Mouse (Mus musculus) liver, embryonic 12.5 days (tissue): ENCODE data around the gene Usp6nl. TPM values are rescaled to one million over a fixed set of nuclear protein-coding genes. Genes with fewer than 3 reads are reported as not detected.

Experiments
- ATAC-seq: fragments of 200-750 bp; cut with Nextera tagmentation; 2 replicates; pipeline ENCODE4 v1.8.0; 2017; ENCODE audit warnings: moderate number of reproducible peaks, mild to moderate bottlenecking, moderate library complexity
- H3K27ac ChIP-seq: fragments of 300-500 bp; sonication (generic); 2 replicates; pipeline ENCODE4 v1.5.1; 2016; ENCODE audit warnings: mild to moderate bottlenecking
- H3K27me3 ChIP-seq: fragments of 300-500 bp; sonication (generic); replicated peaks from 2 replicates; pipeline ENCODE4 v1.6.1; 2016; ENCODE audit warnings: mild to moderate bottlenecking, moderate library complexity
- H3K36me3 ChIP-seq: fragments of 300-500 bp; sonication (generic); 2 replicates; pipeline ENCODE4 v1.6.1; 2016; ENCODE audit warnings: mild to moderate bottlenecking, moderate library complexity
- H3K4me1 ChIP-seq: fragments of 300-500 bp; sonication (generic); 2 replicates; pipeline ENCODE4 v1.6.1; 2016
- H3K4me2 ChIP-seq: fragments of 300-500 bp; sonication (generic); 2 replicates; pipeline ENCODE4 v1.6.1; 2016; ENCODE audit warnings: mild to moderate bottlenecking, moderate library complexity
- H3K4me3 ChIP-seq: fragments of 300-500 bp; sonication (generic); 2 replicates; pipeline ENCODE4 v1.5.1; 2016; ENCODE audit warnings: mild to moderate bottlenecking, moderate library complexity
- H3K9ac ChIP-seq: fragments of 300-500 bp; sonication (generic); 2 replicates; pipeline ENCODE4 v1.6.1; 2016; ENCODE audit warnings: mild to moderate bottlenecking, moderate library complexity
- H3K9me3 ChIP-seq: fragments of 300-500 bp; sonication (generic); replicated peaks from 2 replicates; pipeline ENCODE4 v1.6.1; 2016; ENCODE audit warnings: mild to moderate bottlenecking, moderate library complexity
- WGBS: fragments of 180-500 bp; shearing (Covaris S2); methylation state at CpG from one replicate; pipeline ENCODE4 v1.1.7; 2016; ENCODE audit not compliant: insufficient replicate concordance; 5-methylcytosine and 5-hydroxymethylcytosine counted together
- polyA plus RNA-seq: library from polyadenylated mRNA; unstranded; fragments of >200 nt; fragmentation: Nextera tagmentation; extraction: Ambion mirVana; gene quantifications from 2 replicates; pipeline ENCODE4 v1.2.1, GENCODE M21; 2016

Gene Usp6nl
- 7.7 and 7.9 TPM in 2 replicates for polyA plus RNA-seq

GRCm38 (mm10) chr2:6322376-6322901 lies at the start of gene Usp6nl:
TSS of gene Usp6nl (plus strand) at chr2:6322667.
- peak within 1 kb of the TSS; percentile 99 for H3K9ac ChIP-seq
- peaks cover 42% of the 10 kb centered on the region for H3K4me1 ChIP-seq
- peak within 1 kb of the TSS; percentile 94 for H3K27ac ChIP-seq
- no peaks in the 10 kb centered on the region for H3K36me3 ChIP-seq
- H3K9me3 ChIP-seq, result no peaks in the 10 kb centered on the region
- H3K4me2 ChIP-seq, result peak within 1 kb of the TSS; percentile 87
- ATAC-seq, result peak; percentile 93
- H3K27me3 ChIP-seq, result peaks cover 12% of the 10 kb centered on the region
- H3K4me3 ChIP-seq, result peak within 1 kb of the TSS; percentile 99
- WGBS, result 2% methylated on average over 64 of the region's 75 CpGs

DNA sequence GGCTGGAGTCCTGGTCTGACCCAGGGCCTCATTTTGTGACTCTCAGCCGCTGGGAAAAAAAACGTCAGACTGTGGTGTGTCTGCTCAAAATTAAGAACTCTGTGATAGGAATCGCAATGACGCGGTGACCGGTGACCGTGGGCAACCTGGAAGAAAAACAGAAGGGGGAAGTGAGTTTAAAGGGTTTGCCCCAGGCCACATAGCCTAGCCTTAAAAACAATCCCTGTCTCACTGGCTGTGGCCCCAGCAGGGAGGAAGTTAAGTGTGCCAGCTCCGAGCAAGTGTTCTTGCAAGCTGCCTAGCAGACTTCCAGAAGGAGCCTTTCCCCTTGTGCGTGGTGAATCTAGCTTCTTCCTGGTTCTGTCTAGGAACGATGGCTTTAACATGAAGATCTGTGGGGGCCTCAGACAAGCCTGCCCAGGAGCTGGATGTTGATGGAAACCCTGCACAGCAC lies 49.0 kb upstream of the Usp6nl start:
- H3K9me3 ChIP-seq, result no peaks in the 10 kb centered on the region
- H3K4me2 ChIP-seq, result peak overlapping the region; percentile 12; the same call in 1 of the 2 replicates
- H3K4me1 ChIP-seq, result peaks cover 12% of the 10 kb centered on the region
- H3K4me3 ChIP-seq, result no peak overlapping the region
- WGBS, result 22% methylated on average over 10 of the region's 10 CpGs
- 0 out of 2 replicates have a peak overlapping the region, but pooled peaks have one; percentile 4 for H3K9ac ChIP-seq
- H3K27ac ChIP-seq, result no peak overlapping the region
- H3K36me3 ChIP-seq, result no peaks in the 10 kb centered on the region
- ATAC-seq, result no peak
- peaks cover 30% of the 10 kb centered on the region for H3K27me3 ChIP-seq

GRCm38 (mm10) chr2:6278813-6279530 lies 43.5 kb upstream of the Usp6nl start:
- ATAC-seq, result no peak
- H3K36me3 ChIP-seq, result no peaks in the 10 kb centered on the region
- H3K4me1 ChIP-seq, result peaks cover 37% of the 10 kb centered on the region
- no peak overlapping the region for H3K9ac ChIP-seq
- no peak overlapping the region for H3K4me3 ChIP-seq
- H3K27me3 ChIP-seq, result peaks cover 13% of the 10 kb centered on the region; the same call in 1 of the 2 replicates
- H3K27ac ChIP-seq, result no peak overlapping the region
- no peak overlapping the region for H3K4me2 ChIP-seq
- WGBS, result 40% methylated on average over 10 of the region's 10 CpGs
- H3K9me3 ChIP-seq, result no peaks in the 10 kb centered on the region

- no peak for ATAC-seq
- H3K27ac ChIP-seq, result no peak overlapping the region
- H3K9me3 ChIP-seq, result no peaks in the 10 kb centered on the region
- H3K27me3 ChIP-seq, result peaks cover 10% of the 10 kb centered on the region; the same call in 1 of the 2 replicates
- H3K4me3 ChIP-seq, result no peak overlapping the region
- H3K4me1 ChIP-seq, result peaks cover 43% of the 10 kb centered on the region
- H3K9ac ChIP-seq, result no peak overlapping the region
- no peak overlapping the region for H3K4me2 ChIP-seq
- no peaks in the 10 kb centered on the region for H3K36me3 ChIP-seq
- WGBS, result 44% methylated on average over 10 of the region's 10 CpGs
Observed at GRCm38 (mm10) chr2:6279614-6280301, 42.7 kb upstream of the Usp6nl start.

DNA sequence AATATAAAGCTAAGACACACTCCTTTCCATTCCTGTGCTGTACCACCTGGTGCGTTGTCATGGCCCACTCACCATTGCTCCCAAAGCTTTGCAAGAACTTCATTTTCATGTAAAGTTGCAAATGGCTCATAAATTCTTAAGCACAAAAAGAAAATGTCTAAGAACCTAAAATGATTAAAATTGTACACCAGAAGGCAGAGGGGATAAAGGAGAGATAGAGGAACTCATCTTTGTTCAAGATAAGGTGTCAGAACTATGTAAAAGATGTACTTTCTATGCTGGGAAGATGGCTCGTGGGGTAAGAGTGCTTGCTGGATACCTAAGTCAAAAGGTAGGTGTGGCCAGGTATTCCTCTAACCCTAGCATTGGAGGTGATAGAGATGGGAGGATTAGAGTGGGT lies 38.9 kb upstream of the Usp6nl start:
- H3K9ac ChIP-seq, result no peak overlapping the region
- H3K36me3 ChIP-seq, result no peaks in the 10 kb centered on the region
- H3K27ac ChIP-seq, result no peak overlapping the region
- no peak for ATAC-seq
- H3K9me3 ChIP-seq, result 0 out of 2 replicates have a peak, but pooled peaks cover 4% of the 10 kb centered on the region
- peaks cover 14% of the 10 kb centered on the region for H3K27me3 ChIP-seq
- H3K4me2 ChIP-seq, result no peak overlapping the region
- H3K4me3 ChIP-seq, result no peak overlapping the region
- peaks cover 70% of the 10 kb centered on the region for H3K4me1 ChIP-seq
- 64% methylated on average over 2 of the region's 2 CpGs for WGBS

DNA sequence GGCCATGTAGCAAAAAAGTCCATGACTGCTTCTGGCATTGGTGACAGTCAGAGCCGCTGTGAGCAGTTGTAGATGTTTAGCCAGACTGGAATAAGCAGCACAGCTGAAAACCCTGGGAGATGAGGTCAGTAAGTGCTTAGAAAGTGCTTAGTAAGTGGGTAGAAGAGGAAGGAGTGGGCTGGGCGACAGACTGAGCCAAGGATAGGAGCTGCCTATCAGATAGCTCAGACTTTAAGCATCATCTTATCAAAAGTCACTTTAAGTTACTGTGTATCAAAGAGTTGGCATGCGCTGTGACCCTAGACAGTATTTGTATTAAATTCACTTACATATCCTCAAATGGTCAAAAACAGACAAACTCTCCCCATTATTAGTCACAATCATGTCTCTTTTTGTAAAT lies 37.7 kb upstream of the Usp6nl start:
- Histone ChIP-seq H3K4me1 (peaks cover 58% of the 10 kb centered on the region), H3K9ac (no peak overlapping the region), H3K27ac (peak overlapping the region; percentile 79), H3K36me3 (no peaks in the 10 kb centered on the region), H3K4me3 (no peak overlapping the region), H3K27me3 (peaks cover 10% of the 10 kb centered on the region), H3K9me3 (0 out of 2 replicates have a peak, but pooled peaks cover 4% of the 10 kb centered on the region), H3K4me2 (peak overlapping the region; percentile 31)
- WGBS, result 41% methylated on average over 3 of the region's 3 CpGs
- peak; percentile 82 for ATAC-seq

DNA sequence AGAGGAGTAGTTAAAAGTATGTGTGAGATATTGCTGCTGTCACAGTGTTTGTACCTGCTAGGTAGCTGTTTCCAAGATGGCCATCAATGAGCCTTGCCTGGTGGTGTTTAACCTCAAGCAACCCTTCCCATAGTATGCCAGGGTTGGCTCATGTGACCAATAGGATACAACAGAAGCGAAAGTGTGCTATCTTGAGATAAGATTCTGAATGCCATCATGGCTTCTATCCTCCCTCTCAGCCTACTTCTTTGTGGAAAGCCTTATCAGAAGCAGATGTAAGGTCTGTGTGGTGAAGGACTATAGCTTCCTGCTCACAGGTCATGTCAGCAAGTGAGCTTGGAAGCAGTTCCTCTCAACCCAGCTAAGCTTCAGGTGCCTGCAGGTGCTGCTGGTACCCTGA lies 36.7 kb upstream of the Usp6nl start:
- peaks cover 48% of the 10 kb centered on the region for H3K4me1 ChIP-seq
- H3K27ac ChIP-seq, result peak overlapping the region; percentile 79

DNA sequence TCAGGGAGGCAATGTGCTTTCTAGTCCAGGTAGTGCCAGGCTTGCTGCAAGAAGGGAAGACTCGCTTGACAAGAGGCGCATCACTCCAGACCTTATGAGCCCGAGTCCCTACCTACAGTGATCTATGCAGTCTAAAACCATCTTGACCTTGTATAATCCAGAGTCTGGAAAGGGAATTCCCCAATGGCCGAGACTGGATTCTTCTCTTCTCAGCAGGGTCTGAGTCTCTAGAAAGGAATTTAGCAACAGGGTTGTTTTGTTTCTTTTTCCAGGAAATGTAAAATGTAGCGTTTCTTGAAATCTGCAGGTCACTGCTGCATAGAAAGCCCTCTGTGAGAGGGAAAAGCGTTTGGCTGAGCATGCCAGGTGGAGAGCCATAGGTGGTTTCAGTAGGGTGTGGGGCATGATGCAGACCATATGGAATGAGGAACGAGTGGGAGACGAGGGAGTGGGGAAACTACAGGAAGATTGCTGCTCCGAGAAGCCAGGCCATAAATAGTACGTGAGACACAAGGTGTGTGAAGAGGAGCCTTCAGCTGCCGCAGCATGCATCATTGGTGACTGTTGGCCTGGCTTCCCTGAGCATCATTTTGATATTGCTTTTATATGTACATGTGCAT lies 28.5 kb upstream of the Usp6nl start:
- no peak for ATAC-seq
- Histone ChIP-seq H3K27me3 (peaks cover 11% of the 10 kb centered on the region), H3K4me2 (no peak overlapping the region), H3K4me3 (no peak overlapping the region), H3K9me3 (no peaks in the 10 kb centered on the region), H3K4me1 (0 out of 2 replicates have a peak, but pooled peaks cover 8% of the 10 kb centered on the region), H3K36me3 (no peaks in the 10 kb centered on the region), H3K27ac (no peak overlapping the region), H3K9ac (no peak overlapping the region)
- WGBS, result 63% methylated on average over 11 of the region's 11 CpGs

More for the DNA sequence above, 36.7 kb upstream of the Usp6nl start:
- Histone ChIP-seq H3K9me3 (0 out of 2 replicates have a peak, but pooled peaks cover 4% of the 10 kb centered on the region), H3K4me3 (no peak overlapping the region), H3K36me3 (no peaks in the 10 kb centered on the region), H3K4me2 (peak overlapping the region; percentile 31), H3K27me3 (peaks cover 10% of the 10 kb centered on the region), H3K9ac (no peak overlapping the region)
- WGBS, result 8% methylated on average over 1 of the region's 1 CpGs
- ATAC-seq, result peak; percentile 91

GRCm38 (mm10) chr2:6294993-6295628 lies 27.4 kb upstream of the Usp6nl start:
- Histone ChIP-seq H3K36me3 (no peaks in the 10 kb centered on the region), H3K27me3 (peaks cover 11% of the 10 kb centered on the region), H3K9me3 (no peaks in the 10 kb centered on the region), H3K27ac (no peak overlapping the region), H3K9ac (no peak overlapping the region), H3K4me2 (no peak overlapping the region), H3K4me3 (no peak overlapping the region), H3K4me1 (0 out of 2 replicates have a peak, but pooled peaks cover 8% of the 10 kb centered on the region)
- 41% methylated on average over 7 of the region's 7 CpGs for WGBS
- ATAC-seq, result no peak

- Histone ChIP-seq H3K9ac (no peak overlapping the region), H3K36me3 (no peaks in the 10 kb centered on the region), H3K27me3 (peaks cover 27% of the 10 kb centered on the region), H3K4me2 (no peak overlapping the region), H3K4me3 (no peak overlapping the region), H3K4me1 (peaks cover 11% of the 10 kb centered on the region; the same call in 1 of the 2 replicates), H3K27ac (no peak overlapping the region), H3K9me3 (no peaks in the 10 kb centered on the region)
- ATAC-seq, result no peak
- WGBS, result 72% methylated on average over 4 of the region's 4 CpGs
Observed at GRCm38 (mm10) chr2:6304768-6305167, 17.7 kb upstream of the Usp6nl start.

DNA sequence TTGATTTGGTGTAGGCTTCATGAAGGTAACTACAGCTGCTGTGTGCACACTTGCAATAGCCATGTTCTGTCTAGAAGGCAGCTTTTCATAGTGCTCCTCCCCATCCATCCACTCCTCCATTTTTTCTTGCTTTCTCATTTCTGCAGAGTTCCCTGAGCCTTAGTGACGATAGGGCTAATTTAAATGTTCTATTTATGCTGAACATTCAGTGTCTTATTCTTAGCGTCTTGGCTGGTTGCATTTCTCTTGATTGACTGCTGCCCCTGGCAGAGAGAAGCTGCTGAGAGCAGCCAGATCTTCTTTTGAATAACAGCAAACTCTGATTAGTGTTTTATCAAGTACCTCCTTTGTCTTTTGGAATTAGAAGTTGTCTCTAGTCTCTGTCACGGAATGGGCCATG lies 15.6 kb upstream of the Usp6nl start:
- 72% methylated on average over 3 of the region's 3 CpGs for WGBS
- no peaks in the 10 kb centered on the region for H3K9me3 ChIP-seq
- ATAC-seq, result no peak
- H3K4me1 ChIP-seq, result peaks cover 11% of the 10 kb centered on the region; the same call in 1 of the 2 replicates
- H3K4me2 ChIP-seq, result no peak overlapping the region
- peaks cover 24% of the 10 kb centered on the region for H3K27me3 ChIP-seq
- no peak overlapping the region for H3K4me3 ChIP-seq
- no peak overlapping the region for H3K27ac ChIP-seq
- H3K9ac ChIP-seq, result no peak overlapping the region
- H3K36me3 ChIP-seq, result no peaks in the 10 kb centered on the region
